Mouse (Mus musculus) layer of hippocampus, adult 8-10 months (tissue): ENCODE measurements at regions not wholly inside any gene's neighbourhood (a gene's known extent, or its start where the extent isn't known, plus 50 kb on each side); places are given as distances from the start of the nearest gene placed in this dataset.

ENCODE experiments used
- DNase-seq, 2 experiments: peaks; one replicate each; pipeline ENCODE4 v3.0.0; 2022; ENCODE audit warnings: low spot score in 2 of 2

DNA sequence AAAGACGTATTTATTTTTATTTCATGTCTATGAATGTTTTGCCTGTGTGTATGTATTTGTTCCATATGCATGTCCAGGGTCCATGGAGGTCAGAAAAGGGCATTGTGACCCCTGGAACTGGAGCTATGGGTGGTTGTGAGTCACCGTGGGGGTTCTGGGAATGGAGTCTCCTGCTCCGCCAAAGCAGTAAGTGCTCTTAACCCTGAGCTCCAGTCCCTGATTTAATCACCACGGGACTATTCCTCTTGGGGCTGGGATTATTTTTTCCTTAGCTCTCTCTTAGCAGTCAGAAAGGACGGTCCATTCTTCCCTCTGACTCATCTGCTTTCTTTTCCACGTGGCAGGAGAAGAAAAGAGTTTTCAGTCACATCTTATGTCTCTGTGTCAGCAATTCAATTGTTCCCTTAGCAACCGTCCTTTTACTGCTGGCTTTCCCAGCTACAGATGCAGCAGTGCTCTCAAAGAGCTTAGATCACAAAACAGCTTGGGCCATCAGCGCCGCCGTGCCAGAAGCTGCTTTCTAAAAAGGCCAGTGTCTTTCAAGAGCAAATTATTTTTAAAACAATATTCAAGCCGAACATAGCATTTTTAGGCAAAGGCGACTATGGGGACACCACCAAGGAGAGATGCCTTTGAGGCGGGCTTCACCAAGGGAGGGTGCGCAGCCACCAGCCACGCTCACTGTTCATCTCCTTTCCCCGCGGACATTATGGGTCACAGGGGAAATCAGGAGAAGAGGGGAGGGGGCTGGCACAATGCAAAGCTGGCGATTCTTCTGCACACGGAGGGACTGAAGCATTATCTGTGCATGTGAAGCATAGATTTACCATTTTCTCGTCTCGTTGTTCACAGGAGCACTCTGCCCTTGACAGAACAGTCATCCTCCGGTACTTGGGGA lies 110.8 kb downstream of the Map3k7 start:
- peak in 1 of 2 experiments; percentile 48 for DNase-seq

DNA sequence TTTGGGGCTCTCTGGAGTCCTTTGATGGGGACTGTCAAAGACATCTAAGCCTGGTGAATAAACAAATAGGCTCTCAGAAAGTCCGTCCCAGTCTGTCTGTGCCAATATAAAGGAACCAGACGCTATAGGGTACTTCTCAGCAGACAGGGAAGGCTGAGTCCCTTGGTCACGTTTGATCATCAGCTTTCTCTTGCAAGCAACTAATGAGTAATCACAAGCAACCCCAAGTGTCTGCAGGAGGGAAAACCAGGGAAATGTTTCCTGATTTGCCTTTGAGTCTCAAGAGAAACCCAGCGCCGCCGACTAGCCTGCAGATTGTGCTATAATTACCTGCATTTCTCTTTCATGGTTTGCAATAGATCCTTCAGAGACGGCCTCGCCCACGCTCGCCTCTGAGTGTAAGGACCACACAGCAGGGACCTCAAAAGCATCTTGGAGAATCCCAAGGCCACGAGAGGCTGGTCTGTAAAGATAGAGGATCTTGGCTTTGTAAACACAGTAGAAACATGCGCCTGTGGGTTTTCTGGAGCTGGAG lies 112.6 kb downstream of the Map3k7 start:
- no peak for DNase-seq

DNA sequence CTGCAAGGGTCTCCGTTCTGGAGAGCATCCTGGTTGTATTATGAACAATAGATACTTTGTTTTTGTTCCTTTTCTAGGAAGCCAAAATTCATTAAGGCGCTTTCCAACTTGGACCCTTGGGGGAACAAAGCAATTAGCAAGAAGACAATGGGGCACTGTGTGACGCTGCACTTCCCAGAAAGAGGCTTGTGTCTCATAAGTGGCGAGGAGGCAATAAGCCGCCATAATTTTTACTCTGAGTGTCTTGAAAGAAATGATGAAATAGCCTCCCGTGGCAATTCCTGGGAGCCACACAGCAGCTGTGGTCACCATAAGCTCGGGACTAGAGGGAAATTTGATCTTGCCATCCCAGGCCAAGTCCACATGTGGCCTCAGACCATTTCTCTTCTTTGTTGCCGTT lies 119.6 kb downstream of the Map3k7 start:
- no peak for DNase-seq

- DNase-seq, result no peak
These were observed 120.5 kb downstream of the Map3k7 start for GRCm38 (mm10) chr4:32084250-32084869.

DNA sequence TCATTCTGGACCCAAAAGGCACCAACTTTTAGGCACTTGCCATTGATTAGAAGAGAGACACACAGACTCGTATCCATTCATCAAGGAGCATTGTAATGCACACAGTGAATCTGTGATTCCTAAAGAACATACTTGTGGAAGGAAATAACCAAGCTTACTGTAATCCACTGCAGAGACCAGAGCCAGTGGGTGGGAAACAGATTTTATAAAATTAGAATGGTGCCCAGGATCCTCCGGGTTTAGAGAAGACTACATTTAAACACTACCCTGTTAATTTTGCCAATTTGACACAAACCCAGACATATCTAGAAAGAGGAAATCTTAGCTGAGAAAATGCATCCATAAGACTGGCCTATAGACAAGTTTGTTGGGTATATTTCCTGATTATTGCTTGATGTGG lies 121.1 kb downstream of the Map3k7 start:
- DNase-seq, result no peak

DNA sequence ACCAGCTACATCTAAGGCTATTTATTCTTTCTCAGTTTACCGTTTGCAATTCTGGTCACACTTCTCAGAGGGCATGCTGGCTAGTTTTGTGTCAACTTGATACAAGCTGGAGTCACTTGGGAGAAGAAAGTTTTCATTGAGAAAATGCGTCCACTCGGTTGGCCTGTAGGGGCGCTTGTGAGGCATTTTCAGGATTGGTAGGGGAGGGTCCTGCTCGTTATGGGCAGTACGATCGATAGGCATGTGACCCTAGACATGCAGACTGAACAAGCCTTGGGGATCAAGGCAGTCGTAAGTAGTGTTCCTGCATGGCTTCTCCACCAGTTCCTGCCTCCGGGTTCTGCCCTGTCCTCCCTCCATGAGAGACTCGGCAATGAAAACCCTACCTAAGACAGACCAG lies 127.2 kb downstream of the Map3k7 start:
- DNase-seq, result no peak

DNA sequence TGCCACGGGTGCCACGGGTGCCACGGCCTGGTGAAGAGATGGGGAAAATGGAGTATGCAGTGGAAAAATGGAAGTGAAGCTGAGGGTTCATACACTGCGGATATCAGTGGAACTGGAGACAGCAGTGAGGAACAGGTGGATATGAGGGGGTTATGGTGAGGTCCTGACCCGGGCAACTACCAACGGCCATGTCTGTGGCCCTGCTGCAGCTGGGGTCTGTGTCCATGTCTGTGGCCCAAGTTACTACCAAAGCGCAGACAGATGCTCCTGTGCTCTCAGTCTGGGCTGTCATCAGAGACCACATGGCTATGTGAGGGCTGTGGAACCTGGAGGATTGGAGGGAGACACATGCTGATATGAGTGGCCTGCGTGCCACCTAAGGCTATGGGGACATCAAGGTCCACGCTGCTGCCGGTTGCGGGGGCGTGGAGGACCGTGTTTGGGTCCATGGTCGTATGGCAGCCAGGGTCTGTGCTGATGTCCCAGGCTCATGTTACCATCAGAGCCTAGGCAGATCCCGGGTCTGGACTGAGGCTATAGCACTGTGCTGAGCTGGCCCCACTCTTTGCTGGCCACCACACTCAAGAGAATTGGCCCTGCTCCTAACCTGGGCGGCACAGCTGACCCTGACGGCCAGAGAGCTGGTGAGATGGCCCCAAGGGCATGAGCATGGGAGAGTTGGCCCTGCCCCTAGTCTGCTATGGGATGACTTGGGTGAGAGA lies 128.6 kb downstream of the Map3k7 start:
- no peak for DNase-seq

- no peak for DNase-seq
These were observed 134.3 kb downstream of the Map3k7 start for GRCm38 (mm10) chr4:32098233-32098632.

DNA sequence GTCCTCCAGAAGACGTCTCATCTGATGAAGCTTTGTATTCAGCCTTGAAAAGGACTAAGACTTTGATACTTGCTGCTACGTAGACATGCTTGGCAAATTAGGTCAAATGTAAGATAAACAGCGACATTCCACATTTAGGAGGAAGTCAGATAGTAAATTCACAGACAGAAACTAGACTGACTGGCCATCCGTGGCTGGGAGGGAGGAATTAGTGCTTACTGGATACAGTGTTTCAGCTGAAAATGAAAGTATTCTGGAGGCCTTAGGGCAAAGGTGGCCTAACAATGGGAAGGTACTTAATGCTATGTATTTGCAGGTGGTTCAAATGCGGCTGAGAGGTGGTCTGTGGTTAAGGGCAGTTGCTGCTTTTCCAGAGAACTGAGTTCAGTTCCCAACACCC lies 137.1 kb downstream of the Map3k7 start:
- no peak for DNase-seq

DNA sequence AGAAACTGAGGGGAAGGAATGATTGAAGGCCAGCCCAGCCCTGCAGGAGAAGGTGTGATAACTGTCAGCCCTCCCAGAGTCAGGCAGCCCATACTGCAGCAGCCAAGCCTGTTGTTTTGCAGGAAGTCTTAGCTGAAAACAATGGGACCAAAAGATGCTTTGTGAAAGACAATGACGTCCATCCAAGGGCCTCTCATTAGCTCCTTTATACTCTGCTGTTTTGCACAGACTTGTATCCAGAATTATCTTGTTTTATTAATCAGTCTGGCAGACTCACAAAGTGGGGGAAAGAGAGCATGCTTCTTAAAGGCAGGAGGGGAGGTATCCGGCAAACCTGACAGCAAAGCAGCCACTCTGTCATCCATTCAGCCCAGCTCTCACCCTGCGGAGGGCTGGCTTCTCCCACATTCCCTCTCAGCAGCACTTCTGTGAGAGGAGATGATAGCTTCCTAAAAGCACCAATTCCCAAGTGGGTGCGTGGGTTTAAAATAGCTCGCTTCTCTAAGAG lies 131.9 kb upstream of the Bach2 start:
- no peak for DNase-seq

- DNase-seq, result no peak
These were observed 116.3 kb upstream of the Bach2 start for GRCm38 (mm10) chr4:32122320-32122719.

- DNase-seq, result no peak
These were observed 111.8 kb upstream of the Bach2 start for GRCm38 (mm10) chr4:32126828-32127227.

DNA sequence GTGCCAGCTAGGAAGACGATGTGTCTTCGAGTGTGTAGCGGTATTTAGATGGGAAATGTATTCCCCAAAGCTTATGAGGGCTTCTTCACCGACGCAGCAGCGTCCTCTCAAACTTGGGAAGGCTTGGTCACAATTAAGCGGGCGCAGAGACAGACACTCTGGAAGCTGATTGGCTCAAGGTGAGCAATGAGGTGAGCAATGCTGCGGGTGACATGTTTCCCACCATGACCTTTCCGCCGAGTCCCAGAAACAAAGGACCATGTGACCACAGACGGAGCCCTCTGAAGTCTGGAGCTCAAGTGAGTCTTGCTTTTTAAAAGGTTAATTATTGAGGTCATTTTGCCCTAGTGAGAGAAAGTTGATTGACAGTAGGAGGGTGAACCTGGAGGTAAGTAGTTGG lies 108.0 kb upstream of the Bach2 start:
- DNase-seq, result no peak

GRCm38 (mm10) chr4:32131819-32132218 lies 106.8 kb upstream of the Bach2 start:
- DNase-seq, result no peak

GRCm38 (mm10) chr4:32136151-32136550 lies 102.5 kb upstream of the Bach2 start:
- no peak for DNase-seq

GRCm38 (mm10) chr4:32137243-32137642 lies 101.4 kb upstream of the Bach2 start:
- DNase-seq, result no peak

- DNase-seq, result no peak
These were observed 100.6 kb upstream of the Bach2 start for GRCm38 (mm10) chr4:32137966-32138365.

- DNase-seq, result no peak
These were observed 99.0 kb upstream of the Bach2 start for GRCm38 (mm10) chr4:32139586-32139985.

- DNase-seq, result no peak
These were observed 98.5 kb upstream of the Bach2 start for GRCm38 (mm10) chr4:32140068-32140467.

- DNase-seq, result no peak
These were observed 96.4 kb upstream of the Bach2 start for GRCm38 (mm10) chr4:32142198-32142597.

- no peak for DNase-seq
These were observed 91.5 kb upstream of the Bach2 start for GRCm38 (mm10) chr4:32147146-32147545.

GRCm38 (mm10) chr4:32148597-32148996 lies 90.0 kb upstream of the Bach2 start:
- no peak for DNase-seq
